Mouse (Mus musculus): ENCODE results near the gene Tmem9b. TPM values are rescaled to one million over a fixed set of nuclear protein-coding genes. Genes with fewer than 3 reads are reported as not detected.
A peak's percentile ranks its signal among the peaks of the same experiment; 100 is the strongest.

Gene Tmem9b
- total RNA-seq (2017): 34.6 and 36.2 TPM in 2 replicates

GRCm38 (mm10) chr7:109752008-109752925 lies at the start of gene Tmem9b:
Tmem9b (minus strand) TSS chr7:109752875.
- ATAC-seq (ENCODE audit: extremely low read depth, insufficient number of reproducible peaks, low FRiP score, poor library complexity, severe bottlenecking): peak; percentile 74

DNA sequence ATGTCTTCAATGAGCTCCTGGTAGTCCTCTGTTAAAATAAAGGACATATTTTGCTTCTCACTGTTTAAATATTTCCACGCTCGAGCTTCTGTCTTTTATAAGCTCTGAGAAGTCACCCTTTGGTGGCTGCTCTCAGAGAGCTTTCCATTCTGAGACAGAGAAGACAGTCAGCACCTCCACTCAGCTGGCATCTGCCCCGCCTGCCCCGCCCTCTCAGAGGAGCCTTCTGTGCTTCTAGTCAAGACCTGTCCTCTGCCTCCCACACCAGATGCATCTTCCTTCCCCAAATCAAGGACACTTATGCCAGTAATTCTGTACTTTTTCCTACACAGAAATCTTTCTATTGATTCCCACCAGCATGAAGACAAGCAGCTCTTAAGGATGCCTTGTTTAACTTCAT lies 48.0 kb upstream of the Tmem9b start:
- ATAC-seq (ENCODE audit: extremely low read depth, insufficient number of reproducible peaks, low FRiP score, poor library complexity, severe bottlenecking): no peak

GRCm38 (mm10) chr7:109799168-109799567 lies 46.5 kb upstream of the Tmem9b start:
- ATAC-seq (ENCODE audit: extremely low read depth, insufficient number of reproducible peaks, low FRiP score, poor library complexity, severe bottlenecking): no peak

DNA sequence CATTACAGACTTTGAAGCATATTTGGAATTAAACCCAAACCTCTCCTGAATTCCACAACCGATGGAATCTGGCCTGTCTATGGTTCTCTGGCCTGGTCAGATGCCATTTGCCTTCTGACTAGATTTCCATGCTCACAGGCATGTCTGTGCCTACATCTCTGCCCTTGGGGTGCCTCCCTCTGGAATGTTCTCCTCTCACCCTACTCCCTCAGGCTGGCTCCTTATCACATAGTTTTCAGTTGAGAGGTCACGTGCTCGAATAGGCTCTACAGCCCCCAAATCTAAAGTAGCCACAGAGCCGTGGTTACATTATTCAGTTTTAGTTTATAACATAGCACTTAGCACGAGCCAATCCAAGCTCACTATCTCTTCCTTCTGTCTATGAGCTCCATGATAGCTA lies 42.9 kb upstream of the Tmem9b start:
- ATAC-seq (ENCODE audit: extremely low read depth, insufficient number of reproducible peaks, low FRiP score, poor library complexity, severe bottlenecking): no peak

GRCm38 (mm10) chr7:109794556-109794955 lies 41.9 kb upstream of the Tmem9b start:
- ATAC-seq (ENCODE audit: extremely low read depth, insufficient number of reproducible peaks, low FRiP score, poor library complexity, severe bottlenecking): no peak

DNA sequence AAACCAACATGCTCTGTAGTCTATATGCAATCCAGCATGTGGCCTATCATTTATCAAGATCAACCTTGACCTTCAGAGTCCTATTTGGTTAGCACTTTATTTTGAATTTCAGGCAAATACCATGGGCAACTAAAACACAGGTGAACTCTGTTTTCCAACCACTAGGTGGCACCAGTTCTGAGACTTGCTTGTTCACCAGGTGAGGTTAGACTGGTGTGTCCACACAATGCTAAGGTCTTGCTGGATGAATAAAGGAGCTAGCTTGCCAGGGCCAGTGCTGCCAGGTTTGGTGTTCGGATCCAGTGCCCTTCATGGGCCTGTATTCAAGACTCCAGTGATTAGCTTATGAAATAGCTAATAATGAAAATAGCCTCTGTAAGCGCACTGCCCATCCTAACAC lies 40.1 kb upstream of the Tmem9b start:
- ATAC-seq (ENCODE audit: extremely low read depth, insufficient number of reproducible peaks, low FRiP score, poor library complexity, severe bottlenecking): peak; percentile 67; the same call in 1 of the 2 replicates

DNA sequence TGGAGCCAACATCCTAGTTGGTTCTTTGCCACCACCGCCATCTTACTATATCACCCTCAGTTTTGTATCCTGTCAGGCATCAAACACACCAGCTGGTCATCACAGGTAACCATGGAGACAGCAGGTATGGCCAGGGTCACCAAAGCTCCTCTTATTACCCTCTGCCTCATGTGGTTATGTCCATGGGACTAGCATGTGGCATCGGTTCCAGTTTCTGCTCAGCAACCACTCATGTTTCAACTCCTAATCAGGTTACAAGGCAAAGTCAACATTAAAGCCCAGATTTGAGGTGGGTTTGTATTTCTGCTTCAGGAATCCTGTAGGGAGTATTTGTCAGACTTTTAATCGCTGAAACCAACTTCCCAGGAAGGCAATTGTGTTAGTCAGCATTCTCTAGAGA lies 38.1 kb upstream of the Tmem9b start:
- no peak for ATAC-seq (ENCODE audit: extremely low read depth, insufficient number of reproducible peaks, low FRiP score, poor library complexity, severe bottlenecking)

GRCm38 (mm10) chr7:109787860-109788259 lies 35.2 kb upstream of the Tmem9b start:
- no peak for ATAC-seq (ENCODE audit: extremely low read depth, insufficient number of reproducible peaks, low FRiP score, poor library complexity, severe bottlenecking)

DNA sequence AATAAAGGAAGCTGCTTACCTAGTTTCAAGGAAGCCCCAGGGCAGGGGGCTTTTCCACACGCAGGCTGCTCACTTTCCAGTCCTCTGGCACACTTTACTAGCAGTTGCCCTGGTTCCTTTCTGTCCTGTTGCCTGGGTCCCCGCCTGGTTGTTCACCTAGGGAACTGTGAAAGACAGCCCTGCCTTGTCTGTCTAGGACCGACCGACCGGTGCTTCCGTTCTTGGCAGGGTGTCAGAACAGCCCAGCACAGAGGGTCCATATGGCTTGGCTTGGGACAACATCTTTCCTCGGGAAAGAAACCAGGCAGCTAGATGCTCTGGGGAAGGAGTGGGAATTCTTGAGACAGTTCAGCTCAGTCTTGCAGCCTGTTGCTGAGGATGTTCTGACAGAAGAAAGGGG lies 30.6 kb upstream of the Tmem9b start:
- ATAC-seq (ENCODE audit: extremely low read depth, insufficient number of reproducible peaks, low FRiP score, poor library complexity, severe bottlenecking): no peak

- ATAC-seq (ENCODE audit: extremely low read depth, insufficient number of reproducible peaks, low FRiP score, poor library complexity, severe bottlenecking): no peak
Measured at GRCm38 (mm10) chr7:109781470-109782203, 29.0 kb upstream of the Tmem9b start, which contains the start of gene Nrip3. Nrip3 (minus strand) TSS chr7:109782025.

DNA sequence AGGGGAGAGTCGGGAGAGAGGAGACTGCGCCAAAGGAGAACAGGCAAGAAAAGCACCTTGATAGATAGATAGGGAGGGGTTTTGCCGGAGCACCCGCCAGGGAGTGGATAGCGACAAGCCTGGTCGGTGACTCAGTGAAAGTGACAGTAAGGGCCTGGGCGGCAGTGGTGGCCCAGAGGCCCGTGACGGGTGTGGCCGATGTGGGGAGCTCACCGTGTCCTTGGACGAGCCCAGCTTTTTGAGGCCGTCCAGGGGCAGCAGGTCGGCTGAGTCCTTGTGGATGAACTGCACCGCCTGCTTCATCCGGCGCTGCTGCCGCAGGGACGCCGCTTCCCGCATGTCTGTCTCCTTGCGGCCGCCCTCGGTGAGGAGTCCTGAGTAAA lies 28.4 kb upstream of the Tmem9b start:
- 0 out of 2 replicates have a peak, but pooled peaks have one; percentile 30 for ATAC-seq (ENCODE audit: extremely low read depth, insufficient number of reproducible peaks, low FRiP score, poor library complexity, severe bottlenecking)

DNA sequence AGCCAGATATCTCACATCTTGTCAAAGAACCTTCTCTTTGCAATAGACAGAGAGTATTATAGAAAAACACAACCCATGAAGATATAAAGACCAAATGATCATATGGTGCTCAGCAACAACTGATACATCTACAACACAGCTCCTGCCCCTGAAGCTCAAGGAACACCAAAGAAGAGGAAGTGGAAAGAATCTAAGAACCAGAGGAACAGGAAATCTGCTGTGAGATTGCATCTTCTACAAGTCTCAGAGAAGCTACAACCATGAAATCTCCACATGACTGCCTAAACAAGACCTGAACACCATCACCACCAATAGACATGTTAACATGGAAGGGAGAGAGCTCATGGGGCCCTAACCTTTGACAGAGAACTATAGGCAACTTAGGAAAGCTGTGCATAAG lies 19.6 kb upstream of the Tmem9b start:
- ATAC-seq (ENCODE audit: extremely low read depth, insufficient number of reproducible peaks, low FRiP score, poor library complexity, severe bottlenecking): no peak

DNA sequence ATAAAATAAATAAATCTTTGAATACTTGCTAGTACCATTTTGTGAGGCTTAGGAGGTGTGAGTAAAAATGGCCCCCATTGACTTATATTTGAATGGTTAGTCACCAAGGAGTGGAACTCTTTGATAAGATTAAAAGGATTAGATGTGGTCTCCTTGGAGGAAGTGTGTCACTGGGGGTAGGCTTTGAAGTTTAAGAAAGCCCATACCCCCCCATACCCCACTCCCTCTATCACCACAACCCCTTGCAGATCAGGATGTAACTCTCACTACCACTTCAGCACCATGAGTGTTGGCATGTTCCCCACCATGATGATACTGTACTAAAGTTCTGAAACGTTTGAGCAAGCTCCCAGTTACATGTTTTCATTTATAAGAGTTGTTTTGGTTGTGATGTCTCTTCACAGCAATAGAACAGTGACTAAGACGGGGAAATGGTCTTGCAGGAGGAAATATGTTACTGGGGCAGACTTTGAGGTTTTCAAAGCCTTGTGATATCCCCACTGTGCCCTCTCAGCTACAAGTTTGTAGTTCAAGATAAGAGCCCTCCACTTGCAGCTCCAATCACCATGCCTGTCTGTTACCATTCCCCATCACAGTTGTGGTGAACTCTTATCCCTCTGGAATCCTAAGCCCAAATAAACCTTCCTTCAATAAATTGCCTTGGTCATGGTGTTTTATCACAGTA lies 16.2 kb upstream of the Tmem9b start:
- no peak for ATAC-seq (ENCODE audit: extremely low read depth, insufficient number of reproducible peaks, low FRiP score, poor library complexity, severe bottlenecking)

GRCm38 (mm10) chr7:109767575-109768350 lies 15.1 kb upstream of the Tmem9b start:
- no peak for ATAC-seq (ENCODE audit: extremely low read depth, insufficient number of reproducible peaks, low FRiP score, poor library complexity, severe bottlenecking)

- ATAC-seq (ENCODE audit: extremely low read depth, insufficient number of reproducible peaks, low FRiP score, poor library complexity, severe bottlenecking): no peak
Measured at GRCm38 (mm10) chr7:109764009-109764408, 11.3 kb upstream of the Tmem9b start.

GRCm38 (mm10) chr7:109756291-109756690 lies 3.6 kb upstream of the Tmem9b start:
- ATAC-seq (ENCODE audit: extremely low read depth, insufficient number of reproducible peaks, low FRiP score, poor library complexity, severe bottlenecking): no peak

DNA sequence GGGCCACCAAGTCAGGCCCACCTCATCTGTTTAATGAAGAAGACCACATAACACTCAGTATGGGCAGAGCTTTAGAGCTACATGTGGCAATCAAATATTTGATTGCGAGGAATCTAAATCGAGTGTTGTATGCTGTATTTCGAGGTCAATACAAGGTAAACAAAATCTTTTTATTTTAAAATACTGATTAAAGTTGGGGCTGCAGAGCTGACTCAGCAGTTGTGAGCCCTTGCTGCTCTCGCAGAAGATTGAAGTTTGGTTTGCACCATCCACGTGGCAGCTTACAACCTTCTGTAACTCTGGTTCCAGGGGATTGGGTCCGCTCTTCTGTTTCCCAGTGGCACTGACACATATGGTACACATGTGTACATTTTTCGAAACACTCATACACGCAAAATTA lies 1.4 kb upstream of the Tmem9b start:
- ATAC-seq (ENCODE audit: extremely low read depth, insufficient number of reproducible peaks, low FRiP score, poor library complexity, severe bottlenecking): no peak

DNA sequence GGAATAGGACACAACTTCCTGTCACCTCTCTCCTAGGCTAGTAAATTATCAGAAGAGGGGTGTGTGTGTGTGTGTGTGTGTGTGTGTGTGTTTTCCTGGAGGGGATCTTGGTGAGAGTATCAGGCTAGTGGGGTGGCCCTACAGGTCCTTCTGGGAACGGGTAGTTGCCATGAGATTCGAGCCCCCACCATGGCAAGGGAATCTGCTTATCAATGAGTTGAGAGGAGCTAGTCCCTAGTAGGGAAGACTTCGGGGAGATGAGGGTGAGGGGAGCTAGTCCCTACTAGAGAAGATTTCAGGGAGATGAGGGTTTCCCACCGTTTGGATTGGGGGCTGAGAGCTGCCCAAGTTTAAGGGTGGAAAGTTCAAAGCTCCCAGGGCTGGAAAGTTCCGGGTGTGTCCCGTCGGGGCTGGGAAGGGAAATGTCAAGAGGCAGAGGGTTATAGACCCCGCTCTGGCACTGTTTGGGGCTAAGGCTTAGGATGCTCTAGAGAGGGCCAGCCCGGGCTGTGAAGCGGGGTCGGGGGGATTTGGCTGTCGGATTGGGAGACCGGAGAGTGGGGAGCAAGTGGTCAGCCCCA lies 1.2 kb downstream of the Tmem9b start:
- no peak for ATAC-seq (ENCODE audit: extremely low read depth, insufficient number of reproducible peaks, low FRiP score, poor library complexity, severe bottlenecking)

Data from neutrophil, adult 5-6 weeks (primary cell).